Mouse (Mus musculus) kidney, embryonic 15.5 days (tissue): ENCODE data around the gene Hnrnpr. TPM values are rescaled to one million over a fixed set of nuclear protein-coding genes. Genes with fewer than 3 reads are reported as not detected.

Experiments
- ATAC-seq: fragments of 200-750 bp; cut with Nextera tagmentation; replicated peaks from 2 replicates; pipeline ENCODE4 v1.8.0; 2017; ENCODE audit warnings: moderate TSS enrichment; ENCODE audit not compliant: low FRiP score
- H3K27ac ChIP-seq: fragments of 300-500 bp; sonication (generic); 2 replicates; pipeline ENCODE4 v1.5.1; 2015; ENCODE audit warnings: mild to moderate bottlenecking, inconsistent platforms
- H3K27me3 ChIP-seq: fragments of 300-500 bp; sonication (generic); 2 replicates; pipeline ENCODE4 v1.6.1; 2015; ENCODE audit warnings: inconsistent platforms
- H3K36me3 ChIP-seq: fragments of 300-500 bp; sonication (generic); 2 replicates; pipeline ENCODE4 v1.6.1; 2015; ENCODE audit warnings: inconsistent platforms
- H3K4me1 ChIP-seq: fragments of 300-500 bp; sonication (generic); 2 replicates; pipeline ENCODE4 v1.6.1; 2015; ENCODE audit warnings: inconsistent platforms
- H3K4me2 ChIP-seq: fragments of 300-500 bp; sonication (generic); 2 replicates; pipeline ENCODE4 v1.6.1; 2015; ENCODE audit warnings: moderate library complexity, mild to moderate bottlenecking, inconsistent platforms
- H3K4me3 ChIP-seq: fragments of 300-500 bp; sonication (generic); replicated peaks from 2 replicates; pipeline ENCODE4 v1.5.1; 2015; ENCODE audit warnings: mild to moderate bottlenecking, inconsistent platforms
- H3K9ac ChIP-seq: fragments of 300-500 bp; sonication (generic); 2 replicates; pipeline ENCODE4 v1.6.1; 2015; ENCODE audit warnings: mild to moderate bottlenecking, inconsistent platforms
- H3K9me3 ChIP-seq: fragments of 300-500 bp; sonication (generic); replicated peaks from 2 replicates; pipeline ENCODE4 v1.6.1; 2016; ENCODE audit warnings: inconsistent platforms
- WGBS: fragments of 180-500 bp; shearing (Covaris S2); methylation state at CpG from one replicate; pipeline ENCODE4 v1.1.7; 2015; ENCODE audit warnings: mixed read lengths; 5-methylcytosine and 5-hydroxymethylcytosine counted together
- polyA plus RNA-seq: library from polyadenylated mRNA; unstranded; fragments of >200 nt; fragmentation: Nextera tagmentation; extraction: Ambion mirVana; gene quantifications from 2 replicates; pipeline ENCODE4 v1.2.1, GENCODE M21; 2015

The Hnrnpr gene
- polyA plus RNA-seq, 1 experiment from 2014 or later: 188 TPM

DNA sequence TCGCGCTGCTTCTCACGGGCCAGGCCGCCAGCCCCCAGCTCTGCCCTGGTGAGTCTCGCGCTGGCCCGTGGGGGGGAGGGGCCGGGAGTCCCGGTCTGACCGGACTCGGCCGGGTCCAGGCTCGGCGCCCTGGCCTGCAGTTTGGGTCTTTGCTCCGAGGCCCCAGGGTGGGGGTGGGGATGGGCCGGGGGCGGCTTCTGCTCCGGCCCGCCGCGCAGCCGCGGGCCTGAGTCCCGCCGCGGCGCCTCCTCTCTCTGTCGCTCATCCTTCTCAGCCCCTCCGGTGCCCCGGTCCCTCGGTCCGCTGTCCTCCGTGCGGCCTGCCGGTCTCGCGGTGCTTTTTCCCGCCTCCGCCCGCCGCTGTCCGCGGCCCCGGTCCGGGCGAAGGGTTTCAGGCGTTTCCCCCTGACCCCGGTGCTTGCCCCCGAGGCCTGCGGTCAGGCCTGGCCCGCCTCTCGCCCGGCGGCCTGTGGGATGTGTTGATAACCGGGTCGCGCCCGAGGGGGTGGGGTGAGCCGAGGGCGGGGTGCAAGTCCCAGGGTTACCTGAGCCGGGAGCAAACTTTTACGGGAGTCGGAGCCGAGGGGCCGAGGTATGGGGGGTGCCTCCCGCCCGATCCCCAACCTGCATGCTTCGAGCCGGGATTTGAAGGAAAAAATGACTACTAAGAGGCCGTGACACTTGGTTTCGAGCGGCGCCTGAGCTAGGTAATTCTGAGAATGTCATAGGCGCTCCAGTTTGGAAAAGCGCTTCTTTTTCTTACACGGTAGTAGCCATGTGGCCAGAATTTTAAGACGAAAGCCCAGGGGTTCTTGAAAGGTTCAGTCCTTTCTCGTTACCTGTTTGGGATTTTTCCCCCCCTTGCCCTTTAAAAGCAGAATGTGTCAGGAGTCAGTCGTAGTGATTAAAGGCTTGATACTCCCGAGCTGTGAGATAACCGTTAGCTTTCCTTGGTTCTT lies 579 bp downstream of the Hnrnpr start:
- peak; percentile 52 for ATAC-seq
- Histone ChIP-seq H3K4me1 (peaks cover 33% of the 10 kb centered on the region), H3K36me3 (peaks cover 1% of the 10 kb centered on the region; the same call in 1 of the 2 replicates), H3K4me2 (peak overlapping the region; percentile 75), H3K27ac (peak overlapping the region; percentile 99), H3K4me3 (peak overlapping the region; percentile 100), H3K27me3 (no peaks in the 10 kb centered on the region), H3K9me3 (no peaks in the 10 kb centered on the region), H3K9ac (peak overlapping the region; percentile 100)
- WGBS: 0% methylated on average over 80 of the region's 81 CpGs

- peaks cover 13% of the 10 kb centered on the region for H3K36me3 ChIP-seq
- no peak for ATAC-seq
- H3K4me1 ChIP-seq: peaks cover 33% of the 10 kb centered on the region
- H3K27ac ChIP-seq: no peak overlapping the region
- no peaks in the 10 kb centered on the region for H3K9me3 ChIP-seq
- peak overlapping the region; percentile 100 for H3K4me3 ChIP-seq
- H3K27me3 ChIP-seq: no peaks in the 10 kb centered on the region
- H3K9ac ChIP-seq: peak overlapping the region; percentile 100
- 4% methylated on average over 4 of the region's 4 CpGs for WGBS
- H3K4me2 ChIP-seq: peak overlapping the region; percentile 75
Observed at GRCm38 (mm10) chr4:136312616-136313015, 1.9 kb downstream of the Hnrnpr start.

DNA sequence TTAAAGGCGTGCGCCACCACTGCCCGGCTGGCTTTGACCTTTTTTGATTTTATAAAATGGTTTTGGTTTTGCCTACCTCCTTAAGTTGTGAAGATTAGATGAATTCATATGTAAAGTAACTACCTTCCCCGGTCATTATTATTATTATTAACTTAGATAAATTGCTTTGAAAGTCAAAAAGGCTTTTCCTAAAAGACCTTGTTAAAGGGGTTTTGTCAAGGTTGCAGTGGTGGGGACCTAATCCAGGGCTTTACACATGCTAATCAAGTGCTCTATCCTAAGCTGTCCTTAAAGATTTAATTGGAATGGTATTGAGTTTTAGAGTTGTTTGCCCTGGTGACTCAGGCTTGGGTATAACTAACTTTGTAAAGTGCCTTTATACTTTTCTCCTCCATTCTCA lies 6.9 kb downstream of the Hnrnpr start:
- H3K4me1 ChIP-seq: peaks cover 20% of the 10 kb centered on the region
- H3K9ac ChIP-seq: no peak overlapping the region
- no peak overlapping the region for H3K27ac ChIP-seq
- no peak overlapping the region for H3K4me2 ChIP-seq
- no peak overlapping the region for H3K4me3 ChIP-seq
- no peak for ATAC-seq
- no peaks in the 10 kb centered on the region for H3K27me3 ChIP-seq
- H3K36me3 ChIP-seq: peaks cover 61% of the 10 kb centered on the region
- 90% methylated on average over 4 of the region's 4 CpGs for WGBS
- H3K9me3 ChIP-seq: no peaks in the 10 kb centered on the region

DNA sequence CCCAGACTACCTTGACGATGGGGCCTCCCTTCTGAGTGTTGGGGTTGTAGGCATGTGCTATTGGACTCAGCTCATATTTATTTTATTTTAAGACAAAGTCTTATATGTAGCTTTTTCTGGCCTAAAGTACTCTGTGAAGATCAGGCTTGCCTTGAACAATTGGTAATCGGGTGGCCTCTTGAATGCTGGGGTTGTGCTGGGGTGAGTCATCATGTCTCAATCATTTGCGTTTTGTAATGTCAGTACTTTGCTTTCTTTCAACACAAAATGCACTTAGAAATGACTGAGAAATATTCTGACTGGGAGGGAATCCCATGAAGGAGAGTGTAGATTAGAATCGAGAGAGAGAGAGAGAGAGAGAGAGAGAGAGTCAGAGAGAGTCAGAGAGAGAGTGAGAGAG lies 9.3 kb downstream of the Hnrnpr start:
- H3K27ac ChIP-seq: no peak overlapping the region
- no peak overlapping the region for H3K9ac ChIP-seq
- H3K4me3 ChIP-seq: no peak overlapping the region
- WGBS: 88% methylated on average over 4 of the region's 4 CpGs
- H3K36me3 ChIP-seq: peaks cover 83% of the 10 kb centered on the region
- H3K27me3 ChIP-seq: no peaks in the 10 kb centered on the region
- no peak overlapping the region for H3K4me2 ChIP-seq
- no peaks in the 10 kb centered on the region for H3K9me3 ChIP-seq
- ATAC-seq: no peak
- H3K4me1 ChIP-seq: peaks cover 2% of the 10 kb centered on the region

DNA sequence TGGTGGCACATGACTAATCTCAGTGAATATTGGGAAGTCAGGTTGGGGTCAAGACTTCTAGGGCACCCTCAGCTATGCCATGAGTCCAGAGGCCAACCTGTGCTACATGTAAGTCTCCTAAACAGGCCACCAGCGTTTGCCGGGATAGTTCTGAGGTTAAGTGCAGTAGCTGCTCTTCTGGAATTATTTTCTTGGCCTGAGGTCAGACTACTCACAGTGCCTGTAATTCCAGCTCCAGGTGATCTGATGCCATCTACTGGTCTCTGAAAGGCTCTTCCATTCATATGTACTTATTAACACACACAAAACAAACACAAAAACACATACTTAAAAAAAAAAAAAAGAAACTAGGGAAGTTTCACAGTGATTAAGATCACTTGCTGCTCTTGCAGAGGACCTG lies 13.5 kb downstream of the Hnrnpr start:
- Histone ChIP-seq H3K9ac (no peak overlapping the region), H3K4me2 (no peak overlapping the region), H3K4me1 (no peaks in the 10 kb centered on the region), H3K27ac (no peak overlapping the region), H3K27me3 (no peaks in the 10 kb centered on the region), H3K36me3 (peaks cover 86% of the 10 kb centered on the region), H3K9me3 (no peaks in the 10 kb centered on the region), H3K4me3 (no peak overlapping the region)
- ATAC-seq: no peak
- 37% methylated on average over 2 of the region's 2 CpGs for WGBS

DNA sequence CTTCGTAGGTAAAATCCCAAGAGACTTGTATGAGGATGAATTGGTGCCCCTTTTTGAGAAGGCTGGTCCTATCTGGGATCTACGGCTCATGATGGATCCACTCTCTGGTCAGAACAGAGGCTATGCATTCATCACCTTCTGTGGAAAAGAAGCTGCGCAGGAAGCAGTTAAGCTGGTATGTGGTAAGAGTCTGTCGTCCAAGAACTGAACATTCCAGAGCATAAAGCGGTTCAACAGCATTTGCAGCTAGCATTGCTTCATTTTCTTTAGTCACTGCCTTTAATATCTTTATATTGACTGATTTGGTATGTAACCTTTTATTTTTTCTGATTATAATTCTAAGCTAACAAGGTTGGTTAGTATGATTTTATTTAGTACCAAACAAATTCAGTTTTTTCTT lies 16.5 kb downstream of the Hnrnpr start:
- H3K4me2 ChIP-seq: no peak overlapping the region
- peaks cover 84% of the 10 kb centered on the region for H3K36me3 ChIP-seq
- H3K4me3 ChIP-seq: no peak overlapping the region
- ATAC-seq: no peak
- no peak overlapping the region for H3K9ac ChIP-seq
- no peaks in the 10 kb centered on the region for H3K27me3 ChIP-seq
- H3K4me1 ChIP-seq: no peaks in the 10 kb centered on the region
- WGBS: 88% methylated on average over 5 of the region's 5 CpGs
- H3K9me3 ChIP-seq: no peaks in the 10 kb centered on the region
- no peak overlapping the region for H3K27ac ChIP-seq

- H3K4me2 ChIP-seq: no peak overlapping the region
- no peaks in the 10 kb centered on the region for H3K9me3 ChIP-seq
- ATAC-seq: no peak
- H3K4me1 ChIP-seq: no peaks in the 10 kb centered on the region
- no peaks in the 10 kb centered on the region for H3K27me3 ChIP-seq
- no peak overlapping the region for H3K27ac ChIP-seq
- peaks cover 84% of the 10 kb centered on the region for H3K36me3 ChIP-seq
- no peak overlapping the region for H3K4me3 ChIP-seq
- H3K9ac ChIP-seq: no peak overlapping the region
Observed at GRCm38 (mm10) chr4:136328115-136328514, 17.4 kb downstream of the Hnrnpr start.

DNA sequence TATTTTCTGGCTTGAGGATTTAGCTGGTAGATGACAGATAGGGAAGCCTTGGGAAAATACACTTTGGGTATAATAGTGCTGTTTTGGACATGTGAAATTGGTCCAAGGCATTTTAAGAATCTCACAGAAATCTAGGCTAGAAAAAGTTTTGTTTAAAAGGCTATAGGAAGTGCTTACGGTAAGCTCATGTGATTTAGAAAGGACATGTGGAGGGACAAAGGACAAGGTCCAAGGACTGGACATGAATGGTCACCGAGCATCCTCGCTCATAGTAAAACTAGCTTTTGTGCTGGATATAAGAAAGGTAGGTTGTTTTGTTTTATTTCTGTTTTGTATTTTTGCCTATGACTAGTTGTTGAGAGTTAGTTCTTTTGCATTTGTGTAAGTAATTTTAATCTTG lies 21.0 kb downstream of the Hnrnpr start:
- Histone ChIP-seq H3K4me1 (no peaks in the 10 kb centered on the region), H3K4me3 (no peak overlapping the region), H3K36me3 (peaks cover 85% of the 10 kb centered on the region), H3K27me3 (no peaks in the 10 kb centered on the region), H3K9me3 (no peaks in the 10 kb centered on the region), H3K27ac (no peak overlapping the region), H3K4me2 (no peak overlapping the region), H3K9ac (no peak overlapping the region)
- ATAC-seq: no peak
- WGBS: 94% methylated on average over 3 of the region's 3 CpGs

- H3K4me3 ChIP-seq: no peak overlapping the region
- H3K9ac ChIP-seq: no peak overlapping the region
- no peaks in the 10 kb centered on the region for H3K4me1 ChIP-seq
- no peaks in the 10 kb centered on the region for H3K27me3 ChIP-seq
- WGBS: 82% methylated on average over 3 of the region's 3 CpGs
- H3K9me3 ChIP-seq: no peaks in the 10 kb centered on the region
- peaks cover 84% of the 10 kb centered on the region for H3K36me3 ChIP-seq
- no peak overlapping the region for H3K27ac ChIP-seq
- ATAC-seq: no peak
- no peak overlapping the region for H3K4me2 ChIP-seq
Observed at GRCm38 (mm10) chr4:136333191-136333590, 22.4 kb downstream of the Hnrnpr start.

DNA sequence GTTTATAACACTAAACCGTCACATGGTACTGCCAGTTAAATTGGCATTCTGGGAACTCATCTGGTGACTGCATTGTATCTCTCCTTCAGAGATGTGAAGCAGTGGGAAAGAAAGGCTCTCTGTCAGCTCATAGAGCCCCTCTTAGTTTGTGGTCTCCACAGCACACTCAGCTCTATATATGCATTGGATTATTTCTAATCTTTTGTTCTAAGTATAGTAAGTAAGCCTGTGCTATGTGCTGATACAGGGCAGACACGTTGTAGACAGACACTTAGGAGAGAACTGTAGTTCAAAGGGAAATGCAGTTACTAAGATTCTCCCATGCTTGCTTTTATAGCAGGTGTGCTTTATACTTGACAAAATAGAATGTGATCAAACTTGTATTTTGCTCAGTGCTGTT lies 24.3 kb downstream of the Hnrnpr start:
- Histone ChIP-seq H3K4me3 (no peak overlapping the region), H3K4me2 (no peak overlapping the region), H3K27ac (no peak overlapping the region), H3K9ac (no peak overlapping the region), H3K27me3 (no peaks in the 10 kb centered on the region), H3K9me3 (no peaks in the 10 kb centered on the region), H3K4me1 (no peaks in the 10 kb centered on the region), H3K36me3 (peaks cover 82% of the 10 kb centered on the region)
- ATAC-seq: no peak
- 84% methylated on average over 2 of the region's 2 CpGs for WGBS

DNA sequence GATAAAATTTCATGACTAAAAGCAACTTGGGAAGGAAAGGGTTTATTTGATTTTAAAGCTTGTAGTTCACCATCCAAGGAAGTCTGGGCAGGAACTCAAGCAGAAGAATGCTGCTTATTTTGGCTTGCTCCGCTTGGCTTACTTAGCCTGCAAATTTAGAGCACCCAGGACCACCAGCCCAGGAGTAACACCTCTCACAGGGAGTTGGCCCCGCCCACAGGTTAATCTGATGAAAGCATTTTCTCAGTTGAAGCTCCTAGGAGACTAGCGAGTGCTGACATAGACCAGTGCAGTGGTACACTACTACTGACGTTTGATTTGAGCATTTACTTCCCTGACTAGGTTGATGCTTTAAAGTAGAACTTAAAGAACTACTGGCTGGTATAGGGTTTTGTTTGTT lies 26.4 kb downstream of the Hnrnpr start:
- H3K36me3 ChIP-seq: peaks cover 75% of the 10 kb centered on the region
- ATAC-seq: no peak

DNA sequence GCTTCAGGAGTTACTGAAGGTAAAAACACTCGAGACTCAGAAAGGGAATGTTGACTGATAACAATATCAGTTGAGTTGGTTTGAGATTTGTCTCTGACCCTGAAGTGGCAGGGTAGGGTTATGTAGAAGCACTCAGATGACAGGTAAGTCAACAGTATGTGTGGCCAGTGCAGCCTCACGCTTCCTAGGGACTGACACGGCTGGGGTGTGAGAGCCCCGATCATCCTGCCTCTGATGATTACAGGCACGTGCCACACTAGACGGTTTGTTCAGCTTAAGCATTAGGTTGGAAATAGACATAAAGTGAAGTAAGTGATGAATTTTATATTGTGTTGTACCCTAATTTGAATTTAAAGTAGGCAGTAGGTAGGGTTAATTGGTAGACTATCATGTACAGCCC lies 38.9 kb downstream of the Hnrnpr start:
- Histone ChIP-seq H3K4me3 (no peak overlapping the region), H3K9ac (no peak overlapping the region), H3K36me3 (peaks cover 93% of the 10 kb centered on the region), H3K4me2 (no peak overlapping the region), H3K27ac (no peak overlapping the region), H3K4me1 (no peaks in the 10 kb centered on the region), H3K9me3 (no peaks in the 10 kb centered on the region), H3K27me3 (no peaks in the 10 kb centered on the region)
- ATAC-seq: no peak
- WGBS: 92% methylated on average over 6 of the region's 6 CpGs

More for the DNA sequence above, 26.4 kb downstream of the Hnrnpr start:
- WGBS: 72% methylated on average over 4 of the region's 4 CpGs
- Histone ChIP-seq H3K4me3 (no peak overlapping the region), H3K4me1 (no peaks in the 10 kb centered on the region), H3K27ac (no peak overlapping the region), H3K27me3 (no peaks in the 10 kb centered on the region), H3K9me3 (no peaks in the 10 kb centered on the region), H3K4me2 (no peak overlapping the region), H3K9ac (no peak overlapping the region)

GRCm38 (mm10) chr4:136357026-136357425 lies 46.3 kb downstream of the Hnrnpr start:
- Histone ChIP-seq H3K9me3 (no peaks in the 10 kb centered on the region), H3K4me1 (no peaks in the 10 kb centered on the region), H3K27ac (no peak overlapping the region), H3K36me3 (peaks cover 91% of the 10 kb centered on the region), H3K9ac (no peak overlapping the region), H3K27me3 (no peaks in the 10 kb centered on the region), H3K4me3 (no peak overlapping the region), H3K4me2 (no peak overlapping the region)
- no peak for ATAC-seq
- 49% methylated on average over 6 of the region's 6 CpGs for WGBS
